Mouse (Mus musculus) gastrocnemius, adult 8-10 months (tissue): ENCODE results near the gene Rab6b. TPM values are rescaled to one million over a fixed set of nuclear protein-coding genes. Genes with fewer than 3 reads are reported as not detected.

Experiments
- DNase-seq, 2 experiments: peaks; one replicate each; pipeline ENCODE4 v3.0.0; 2022; ENCODE audit warnings: low spot score in 2 of 2
- total RNA-seq, 4 experiments: library from RNA; stranded (reverse); gene quantifications; 2 replicates each; pipeline ENCODE4 v1.2.4; 2022

Rab6b gene
- total RNA-seq, 4 experiments from 2014 or later = 0.73 to 2.0 (median 1.4) TPM

- peak; percentile 85 to 88 for DNase-seq
These were observed 90.1 kb downstream of the Rab6b start, which contains the start of gene Srprb for GRCm38 (mm10) chr9:103201561-103202260. Gene Srprb (minus strand): TSS chr9:103202137.

- no peak for DNase-seq
These were observed 94.2 kb downstream of the Rab6b start for GRCm38 (mm10) chr9:103205786-103206185.

GRCm38 (mm10) chr9:103207846-103208245 is 96.3 kb downstream of the Rab6b start:
- peak in 1 of 2 experiments; percentile 24 for DNase-seq

- no peak for DNase-seq
These were observed 97.3 kb downstream of the Rab6b start for GRCm38 (mm10) chr9:103208802-103209423.

GRCm38 (mm10) chr9:103212654-103213420 is 101.2 kb downstream of the Rab6b start:
- no peak for DNase-seq

DNA sequence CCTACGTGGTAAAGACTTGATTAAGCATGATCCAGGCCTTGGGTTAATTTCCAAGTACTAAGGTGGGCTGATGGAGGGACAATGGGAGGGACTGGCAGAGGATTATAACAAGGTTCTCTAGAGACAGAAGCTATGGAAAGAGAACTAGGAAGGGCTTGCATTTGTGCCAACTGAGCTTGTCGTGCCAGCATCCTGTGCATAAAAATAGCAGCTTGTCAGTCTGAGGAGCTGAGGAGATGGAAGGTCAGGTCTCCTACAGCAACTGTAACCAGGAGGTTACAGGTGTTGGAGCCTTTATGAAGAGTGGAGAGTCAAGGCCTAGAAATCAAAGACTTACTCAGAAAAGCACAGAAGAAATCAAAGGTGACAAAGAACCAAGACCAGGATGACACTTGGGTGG is 102.0 kb downstream of the Rab6b start:
- no peak for DNase-seq

GRCm38 (mm10) chr9:103214281-103214680 is 102.7 kb downstream of the Rab6b start:
- no peak for DNase-seq

GRCm38 (mm10) chr9:103224721-103225120 is 113.1 kb downstream of the Rab6b start:
- DNase-seq = no peak

DNA sequence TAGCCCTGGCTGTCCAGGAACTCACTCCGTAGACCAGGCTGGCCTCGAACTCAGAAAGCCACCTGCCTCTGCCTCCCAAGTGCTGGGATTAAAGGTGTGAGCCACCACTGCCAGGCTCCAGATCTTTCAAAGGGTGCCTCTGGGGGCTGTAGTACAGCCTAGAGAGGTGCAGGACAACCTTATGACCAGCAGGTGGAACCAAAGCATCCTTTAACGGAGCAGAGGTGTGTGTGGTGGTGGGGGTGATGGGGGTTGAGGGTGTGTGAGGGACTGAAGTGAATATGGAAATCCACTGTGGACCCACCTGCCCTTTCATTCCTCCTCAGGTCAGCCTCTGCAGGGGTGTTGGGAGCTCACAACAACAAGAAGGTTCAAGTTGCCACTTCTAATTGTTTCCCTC is 113.9 kb downstream of the Rab6b start:
- no peak for DNase-seq

DNA sequence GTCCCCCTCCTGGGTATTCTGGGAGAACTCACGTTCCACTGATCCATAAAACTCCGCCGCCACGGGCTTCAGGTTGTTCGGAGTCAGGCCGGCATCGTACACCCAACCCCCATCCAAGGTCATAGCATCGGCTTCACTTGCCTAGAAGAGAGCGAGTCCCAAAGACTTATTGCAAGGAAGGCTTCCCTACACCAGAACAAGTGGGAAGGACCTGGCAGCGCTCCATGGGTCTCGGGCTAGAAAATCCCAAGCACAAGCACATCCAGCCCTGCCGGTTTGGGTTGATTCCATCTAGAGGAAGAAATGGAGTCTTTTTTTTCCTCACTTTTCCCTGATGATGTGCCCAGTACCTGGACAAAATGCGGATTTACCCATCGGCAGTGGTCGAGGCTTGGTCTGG is 115.2 kb downstream of the Rab6b start:
- no peak for DNase-seq

DNA sequence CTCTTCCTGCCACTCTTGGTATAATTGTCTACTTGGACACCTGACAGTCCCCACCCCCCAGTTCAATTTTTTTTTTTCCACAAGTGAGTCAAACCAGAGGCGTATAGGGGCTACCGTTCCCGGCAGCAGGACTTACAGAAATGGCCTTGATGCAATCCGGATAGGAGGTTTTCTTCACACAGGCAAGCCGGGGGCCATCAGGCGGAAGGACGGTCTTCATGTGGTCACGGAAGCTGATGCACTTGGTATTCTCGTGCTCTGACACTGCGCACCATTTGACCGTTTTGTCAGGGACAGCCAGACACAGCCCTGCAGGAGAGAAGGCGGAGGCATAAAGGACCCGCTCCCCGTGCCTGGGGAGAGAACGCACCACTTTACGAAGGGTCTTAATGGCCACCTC is 116.2 kb downstream of the Rab6b start:
- no peak for DNase-seq

DNA sequence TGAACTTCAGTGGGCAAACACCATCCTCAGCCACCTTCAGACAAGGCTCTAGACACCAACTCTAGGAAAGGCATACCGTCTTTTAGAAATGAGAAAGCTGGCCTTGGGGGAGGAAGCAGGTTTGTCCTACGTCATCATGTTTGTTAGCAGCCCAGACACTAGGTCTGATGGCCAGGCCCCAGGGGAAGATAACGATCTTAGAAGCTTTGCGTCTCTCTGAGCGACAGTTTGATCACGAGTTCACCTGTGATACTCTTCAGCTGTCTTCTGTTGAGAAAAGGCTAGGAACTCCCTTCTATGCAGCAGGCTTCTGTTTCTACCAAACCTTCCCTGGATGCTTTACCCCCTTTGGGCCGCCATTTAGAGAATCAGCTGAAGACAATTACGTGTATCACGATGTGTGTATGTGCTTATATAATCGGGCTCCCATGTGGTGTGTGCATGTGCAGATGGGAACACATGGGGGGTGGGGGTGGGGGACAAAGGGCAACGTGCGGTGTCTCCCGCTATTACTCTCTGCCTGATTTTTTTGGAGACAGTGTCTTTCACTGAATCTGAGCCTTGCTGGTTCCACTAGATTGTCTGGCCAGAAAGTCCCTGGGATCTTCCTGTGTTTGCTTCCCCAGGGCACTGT is 116.9 kb downstream of the Rab6b start:
- no peak for DNase-seq

DNA sequence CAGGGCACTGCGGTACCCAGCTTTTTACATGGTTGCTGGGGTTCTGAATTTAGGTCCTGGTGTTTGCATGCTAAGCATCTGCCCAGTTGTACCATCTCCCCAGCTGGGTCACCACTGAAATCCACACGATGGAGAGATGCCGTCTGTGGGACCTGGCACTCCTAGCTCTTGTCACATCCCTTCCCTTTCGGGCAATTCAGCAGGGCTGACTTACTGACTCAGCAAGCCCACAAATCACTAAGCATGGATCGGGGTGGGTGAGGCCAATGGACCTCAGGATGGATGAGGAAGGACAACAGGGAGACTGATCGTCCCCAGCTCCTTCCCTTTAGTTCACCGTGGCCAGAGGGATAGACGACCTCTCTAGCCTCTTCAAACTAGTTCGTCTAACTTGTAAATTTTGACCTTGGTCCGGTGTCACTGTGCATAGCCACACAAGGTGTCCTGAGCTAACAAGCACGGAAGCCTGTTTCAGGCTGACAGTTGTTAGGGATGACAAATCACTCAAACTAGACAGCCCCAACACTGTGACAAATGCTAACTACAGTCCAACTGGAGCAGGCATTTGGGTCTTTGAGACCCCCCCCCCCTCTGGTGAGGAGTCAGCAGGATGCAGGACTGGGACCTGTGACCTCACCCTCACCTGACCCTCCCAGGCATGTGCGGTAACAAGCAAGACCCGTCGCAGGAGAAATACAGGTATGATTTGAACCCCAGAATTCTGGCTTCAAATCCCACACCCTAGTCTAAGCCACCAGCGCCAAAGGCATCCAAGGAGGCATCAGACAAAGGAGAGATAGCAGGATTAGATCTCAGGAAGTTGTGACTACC is 117.7 kb downstream of the Rab6b start:
- no peak for DNase-seq

DNA sequence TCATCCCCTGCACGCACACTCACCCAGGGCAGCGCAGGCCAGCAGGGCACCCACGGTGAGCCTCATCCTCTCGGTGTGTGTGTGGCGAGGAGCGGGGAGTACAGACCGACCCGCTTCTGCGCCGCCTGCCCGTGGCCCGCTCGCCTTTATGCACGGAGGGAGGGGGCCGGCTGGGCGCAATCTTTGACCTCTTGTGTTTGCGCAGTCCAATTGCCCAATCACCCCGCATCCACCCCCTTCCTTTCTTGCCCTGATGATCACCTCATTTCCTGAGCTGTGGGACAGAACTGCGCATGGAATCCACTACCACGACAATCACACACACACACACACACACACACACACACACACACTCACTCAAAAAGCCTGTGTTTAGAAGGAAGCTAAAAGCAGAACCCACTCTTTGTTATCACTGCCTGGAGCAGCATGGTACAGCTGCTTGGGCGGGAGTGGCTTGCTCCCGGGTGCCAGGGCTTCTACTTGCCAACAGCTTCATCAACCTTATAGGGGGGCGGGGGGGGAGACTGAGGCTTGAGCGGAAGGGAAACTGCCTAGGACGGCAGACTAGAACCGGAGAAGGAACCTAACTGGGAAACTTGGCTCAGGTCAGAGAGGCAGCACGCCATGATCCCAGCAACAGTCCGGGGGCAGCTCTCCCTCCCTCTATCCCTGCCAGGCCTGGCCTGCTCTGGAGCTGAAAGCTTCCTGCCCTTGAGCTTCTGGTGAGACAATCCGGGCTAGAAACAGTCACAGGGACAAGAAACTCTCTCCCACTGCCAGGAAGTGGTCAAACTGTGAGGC is 118.8 kb downstream of the Rab6b start, which contains the start of the genes Gm20425 and Trf:
Gm20425 (minus strand) TSS at position 157 of the 801 bp plus-strand sequence.
Trf (minus strand) TSS at position 294 of the 801 bp plus-strand sequence.
- DNase-seq = no peak

DNA sequence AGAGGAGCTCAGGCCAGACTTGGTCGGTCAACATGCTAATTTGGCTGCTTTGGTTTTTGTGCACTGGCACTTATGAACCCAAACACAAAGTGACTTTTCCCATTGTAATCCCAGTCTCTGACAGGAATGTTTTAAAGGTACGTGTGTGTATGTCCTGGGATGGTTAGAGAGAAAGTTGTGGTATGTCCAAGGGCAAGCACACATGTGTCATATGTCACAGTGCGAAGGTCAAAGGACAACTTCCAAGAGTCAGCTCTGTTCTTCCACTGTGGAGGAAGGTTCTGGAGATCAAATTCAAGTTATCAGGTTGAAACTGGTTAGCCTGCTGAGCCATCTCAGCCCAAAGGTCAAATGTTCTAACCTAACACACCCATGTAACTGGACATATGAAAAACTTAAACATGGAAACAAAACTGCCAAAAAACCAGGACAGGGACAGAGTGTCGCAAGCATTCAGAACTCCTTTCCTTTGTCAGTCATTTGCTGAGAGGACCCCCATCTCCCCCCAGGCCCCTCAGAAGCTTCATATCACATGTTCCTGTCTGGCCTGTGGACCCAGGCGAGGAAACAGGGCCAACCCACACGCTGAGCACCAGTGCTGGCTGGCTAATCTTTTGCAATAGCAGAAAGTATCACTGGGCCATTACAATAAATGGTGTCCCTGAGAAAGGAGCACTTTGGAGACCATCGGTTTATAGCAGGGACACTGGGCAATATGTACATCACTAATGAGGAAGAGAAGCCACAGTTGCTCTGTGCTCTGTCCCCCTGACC is 120.8 kb downstream of the Rab6b start:
- no peak for DNase-seq

GRCm38 (mm10) chr9:103233006-103233395 is 121.4 kb downstream of the Rab6b start:
- DNase-seq = no peak

GRCm38 (mm10) chr9:103234059-103234458 is 122.5 kb downstream of the Rab6b start:
- no peak for DNase-seq

DNA sequence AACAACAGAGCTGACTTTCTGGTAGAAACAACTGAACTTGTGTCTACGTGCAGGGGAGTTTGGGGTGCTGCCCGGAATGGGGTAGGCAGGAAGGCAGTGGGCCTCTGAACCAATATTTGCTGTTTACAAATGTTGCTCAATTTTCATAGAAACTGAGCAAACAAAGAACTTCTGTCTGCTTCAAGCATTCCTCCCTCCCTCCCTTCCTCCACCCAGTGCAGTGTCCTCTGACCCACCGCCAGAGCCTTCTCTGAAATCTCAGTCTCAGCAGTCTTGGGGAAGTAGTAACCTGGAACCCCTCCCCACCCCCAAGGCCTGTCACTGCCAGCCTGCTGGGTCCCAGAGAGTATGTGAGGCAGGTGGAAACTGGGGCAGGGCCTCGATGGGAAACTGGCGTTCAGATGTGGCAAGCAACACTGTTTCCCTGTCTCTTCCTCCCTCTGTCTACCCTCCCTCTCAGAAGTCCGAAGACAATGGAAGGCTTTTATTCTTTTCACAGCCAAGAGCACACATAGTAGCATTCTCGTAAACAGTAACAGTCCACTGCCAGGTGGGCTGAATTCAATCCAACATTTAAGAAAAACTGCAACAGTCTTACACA is 123.1 kb downstream of the Rab6b start:
- no peak for DNase-seq
